Mouse (Mus musculus) embryonic facial prominence, embryonic 14.5 days (tissue): ENCODE results near the gene Fbln2. TPM values are rescaled to one million over a fixed set of nuclear protein-coding genes. Genes with fewer than 3 reads are reported as not detected.

Source experiments
- ATAC-seq: fragments of 200-750 bp; cut with Nextera tagmentation; 2 replicates; pipeline ENCODE4 v1.8.0; 2017; ENCODE audit warnings: low read depth, moderate number of reproducible peaks, moderate TSS enrichment
- DNase-seq: peaks from one replicate; pipeline ENCODE4 v3.0.0-alpha.2; 2015; ENCODE audit warnings: low spot score
- H3K27ac ChIP-seq: fragments of 300-500 bp; sonication (generic); replicated peaks from 2 replicates; pipeline ENCODE4 v1.5.1; 2014; ENCODE audit warnings: low read depth, mild to moderate bottlenecking, low read length, moderate library complexity
- H3K27me3 ChIP-seq: fragments of 300-500 bp; sonication (generic); replicated peaks from 2 replicates; pipeline ENCODE4 v1.6.1; 2014; ENCODE audit warnings: low read length; ENCODE audit not compliant: control insufficient read depth, insufficient read depth
- H3K36me3 ChIP-seq: fragments of 300-500 bp; sonication (generic); 2 replicates; pipeline ENCODE4 v1.6.1; 2014; ENCODE audit warnings: low read length, mixed read lengths; ENCODE audit not compliant: control insufficient read depth, insufficient read depth
- H3K4me1 ChIP-seq: fragments of 300-500 bp; sonication (generic); 2 replicates; pipeline ENCODE4 v1.6.1; 2014; ENCODE audit warnings: antibody characterized with exemption, low read length; ENCODE audit not compliant: control insufficient read depth, insufficient read depth
- H3K4me2 ChIP-seq: fragments of 300-500 bp; sonication (generic); 2 replicates; pipeline ENCODE4 v1.6.1; 2014; ENCODE audit warnings: low read depth, mild to moderate bottlenecking, low read length, moderate library complexity, mixed read lengths
- H3K4me3 ChIP-seq: fragments of 300-500 bp; sonication (generic); 2 replicates; pipeline ENCODE4 v1.5.1; 2014; ENCODE audit warnings: low read depth, mild to moderate bottlenecking, low read length
- H3K9ac ChIP-seq: fragments of 300-500 bp; sonication (generic); 2 replicates; pipeline ENCODE4 v1.6.1; 2014; ENCODE audit warnings: low read depth, mild to moderate bottlenecking, low read length, moderate library complexity, mixed read lengths
- H3K9me3 ChIP-seq: fragments of 300-500 bp; sonication (generic); 2 replicates; pipeline ENCODE4 v1.6.1; 2016; ENCODE audit warnings: low read length; ENCODE audit not compliant: control insufficient read depth
- WGBS: fragments of 180-500 bp; shearing (Covaris S2); extraction: QIAGEN DNeasy Blood & Tissue Kit; methylation state at CpG from one replicate; pipeline ENCODE4 v1.1.7; 2014; 5-methylcytosine and 5-hydroxymethylcytosine counted together
- polyA plus RNA-seq: library from polyadenylated mRNA; unstranded; fragments of >200 nt; fragmentation: Nextera tagmentation; extraction: Ambion mirVana; gene quantifications from 2 replicates; pipeline ENCODE4 v1.2.1, GENCODE M21; 2014

Fbln2 gene
- polyA plus RNA-seq, 1 experiment from 2014 or later: 202 TPM

DNA sequence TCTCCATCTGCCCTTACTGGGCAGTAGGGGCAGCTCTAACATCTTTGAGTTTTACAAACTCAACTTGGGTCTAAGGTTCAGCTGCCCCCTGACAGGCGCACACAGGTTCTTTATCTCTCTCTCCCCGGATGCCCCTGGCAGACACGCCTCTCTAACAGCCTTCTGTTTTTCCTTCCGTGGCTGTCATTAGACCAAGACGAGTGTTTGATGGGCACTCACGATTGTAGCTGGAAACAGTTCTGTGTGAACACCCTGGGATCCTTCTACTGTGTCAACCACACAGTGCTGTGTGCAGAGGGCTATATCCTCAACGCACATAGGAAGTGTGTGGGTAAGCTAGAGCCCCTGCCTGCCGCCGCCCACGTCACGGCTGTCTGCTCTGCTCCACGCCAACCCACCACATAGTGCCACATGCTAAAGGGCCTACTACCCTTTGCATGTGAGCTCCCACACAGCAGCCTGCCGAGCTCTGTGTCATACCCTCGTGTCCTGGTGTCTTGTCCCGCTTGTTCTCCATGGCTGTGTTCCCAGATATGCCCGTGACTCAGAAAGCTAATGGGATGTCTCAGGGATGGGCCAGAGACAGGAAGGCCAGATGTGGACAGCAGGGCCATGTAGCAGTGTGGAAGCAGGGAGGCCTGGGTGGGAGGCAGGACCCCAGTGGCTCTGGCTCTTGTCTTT is 47.3 kb downstream of the Fbln2 start:
- Histone ChIP-seq H3K9me3 (no peaks in the 10 kb centered on the region), H3K4me2 (no peak overlapping the region), H3K4me1 (no peaks in the 10 kb centered on the region), H3K27me3 (no peaks in the 10 kb centered on the region), H3K9ac (no peak overlapping the region), H3K4me3 (no peak overlapping the region), H3K36me3 (peaks cover 54% of the 10 kb centered on the region), H3K27ac (no peak overlapping the region)
- ATAC-seq: no peak
- DNase-seq: no peak
- 79% methylated on average over 16 of the region's 16 CpGs for WGBS

DNA sequence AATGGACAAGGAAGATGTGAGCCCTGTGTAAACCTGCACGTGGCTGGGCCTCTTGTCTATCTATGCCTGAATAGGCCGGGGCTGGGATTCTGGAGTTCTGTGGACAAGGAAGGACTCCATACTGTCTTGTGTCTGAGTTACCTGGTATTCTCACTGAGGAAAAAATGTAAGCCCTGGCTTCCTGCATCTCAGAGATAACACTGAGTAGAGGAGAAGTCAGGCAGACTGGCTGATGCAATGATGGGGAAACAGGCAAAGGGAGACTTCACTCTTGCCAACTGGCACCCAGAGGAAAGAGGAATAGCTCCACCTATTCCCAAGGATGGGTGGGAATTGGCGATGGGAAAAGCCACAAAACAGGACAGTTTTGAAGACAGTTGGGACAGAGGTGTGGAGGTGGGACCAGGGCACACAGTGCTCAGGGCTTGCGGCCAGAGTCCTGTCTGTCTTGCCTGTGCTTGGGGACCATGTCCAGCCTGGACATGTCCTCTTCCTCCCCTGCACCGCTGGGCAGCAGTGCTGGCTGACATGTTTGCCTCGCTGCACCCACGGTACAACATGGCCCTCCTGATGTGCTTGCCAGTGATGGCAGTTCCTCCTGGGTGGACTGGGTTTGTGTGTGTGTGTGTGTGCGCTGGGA is 48.2 kb downstream of the Fbln2 start:
- no peaks in the 10 kb centered on the region for H3K27me3 ChIP-seq
- peaks cover 57% of the 10 kb centered on the region for H3K36me3 ChIP-seq
- DNase-seq: no peak
- no peaks in the 10 kb centered on the region for H3K4me1 ChIP-seq
- no peak overlapping the region for H3K4me2 ChIP-seq
- H3K9ac ChIP-seq: no peak overlapping the region
- ATAC-seq: no peak
- WGBS: 89% methylated on average over 7 of the region's 8 CpGs
- no peaks in the 10 kb centered on the region for H3K9me3 ChIP-seq
- no peak overlapping the region for H3K27ac ChIP-seq
- no peak overlapping the region for H3K4me3 ChIP-seq

- no peaks in the 10 kb centered on the region for H3K4me1 ChIP-seq
- 54% methylated on average over 3 of the region's 3 CpGs for WGBS
- H3K27me3 ChIP-seq: no peaks in the 10 kb centered on the region
- H3K4me3 ChIP-seq: no peak overlapping the region
- no peaks in the 10 kb centered on the region for H3K9me3 ChIP-seq
- DNase-seq: no peak
- H3K9ac ChIP-seq: no peak overlapping the region
- no peak for ATAC-seq
- no peak overlapping the region for H3K27ac ChIP-seq
- H3K4me2 ChIP-seq: no peak overlapping the region
- H3K36me3 ChIP-seq: peaks cover 53% of the 10 kb centered on the region
Observed at GRCm38 (mm10) chr6:91260987-91261367, 48.7 kb downstream of the Fbln2 start.

DNA sequence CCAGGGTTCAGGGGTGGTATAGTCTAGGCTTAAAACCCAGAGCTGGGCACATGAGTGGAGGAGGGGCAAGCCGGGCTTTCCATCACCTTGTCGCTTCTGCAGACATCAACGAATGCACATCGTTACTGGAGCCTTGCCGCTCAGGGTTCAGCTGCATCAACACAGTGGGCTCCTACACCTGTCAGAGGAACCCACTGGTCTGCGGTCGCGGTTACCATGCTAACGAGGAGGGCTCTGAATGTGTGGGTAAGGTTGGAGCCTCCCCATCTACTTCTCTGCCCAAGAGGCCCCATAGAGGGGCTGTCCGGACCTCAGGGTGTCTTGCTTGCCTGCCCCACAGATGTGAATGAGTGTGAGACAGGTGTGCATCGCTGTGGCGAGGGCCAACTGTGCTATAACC is 53.4 kb downstream of the Fbln2 start:
- H3K27ac ChIP-seq: no peak overlapping the region
- no peak overlapping the region for H3K4me2 ChIP-seq
- whole genome bisulfite sequencing: 75% methylated on average over 12 of the region's 12 CpGs
- DNase-seq: no peak
- no peak overlapping the region for H3K4me3 ChIP-seq
- no peak overlapping the region for H3K9ac ChIP-seq
- H3K27me3 ChIP-seq: no peaks in the 10 kb centered on the region
- peaks cover 53% of the 10 kb centered on the region for H3K36me3 ChIP-seq
- no peaks in the 10 kb centered on the region for H3K9me3 ChIP-seq
- H3K4me1 ChIP-seq: no peaks in the 10 kb centered on the region
- ATAC-seq: no peak

DNA sequence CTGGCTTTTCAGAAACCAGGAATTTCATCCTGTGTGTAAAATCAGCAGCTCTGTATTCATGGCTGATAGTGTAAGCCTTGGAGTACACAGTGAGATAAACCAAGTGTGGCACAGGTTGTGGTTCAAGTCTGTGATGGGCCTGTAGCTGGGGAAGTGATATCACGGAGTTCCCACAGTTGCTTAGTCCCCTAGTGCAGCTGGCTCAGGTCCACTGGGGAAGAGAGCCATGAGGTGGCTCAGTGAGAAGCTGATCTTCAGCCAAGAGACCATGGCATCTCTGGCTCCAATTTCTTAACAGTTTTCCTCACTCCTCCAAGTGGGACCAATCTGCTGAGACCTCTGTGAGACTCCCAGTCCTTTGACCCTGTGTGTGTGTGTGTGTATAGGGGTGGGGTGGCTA is 54.4 kb downstream of the Fbln2 start:
- Histone ChIP-seq H3K4me3 (no peak overlapping the region), H3K36me3 (peaks cover 59% of the 10 kb centered on the region), H3K27ac (no peak overlapping the region), H3K4me2 (no peak overlapping the region), H3K27me3 (no peaks in the 10 kb centered on the region), H3K9me3 (no peaks in the 10 kb centered on the region), H3K4me1 (no peaks in the 10 kb centered on the region), H3K9ac (no peak overlapping the region)
- 88% methylated on average over 1 of the region's 1 CpGs for WGBS
- ATAC-seq (no peak), DNase-seq (no peak)

- H3K27me3 ChIP-seq: no peaks in the 10 kb centered on the region
- no peak overlapping the region for H3K4me3 ChIP-seq
- H3K27ac ChIP-seq: no peak overlapping the region
- WGBS: 50% methylated on average over 8 of the region's 9 CpGs
- peaks cover 68% of the 10 kb centered on the region for H3K36me3 ChIP-seq
- H3K4me1 ChIP-seq: no peaks in the 10 kb centered on the region
- DNase-seq (peak; percentile 26), ATAC-seq (0 out of 2 replicates have a peak, but pooled peaks have one; percentile 20)
- H3K4me2 ChIP-seq: no peak overlapping the region
- no peaks in the 10 kb centered on the region for H3K9me3 ChIP-seq
- no peak overlapping the region for H3K9ac ChIP-seq
Observed at GRCm38 (mm10) chr6:91268318-91268717, 56.1 kb downstream of the Fbln2 start.

DNA sequence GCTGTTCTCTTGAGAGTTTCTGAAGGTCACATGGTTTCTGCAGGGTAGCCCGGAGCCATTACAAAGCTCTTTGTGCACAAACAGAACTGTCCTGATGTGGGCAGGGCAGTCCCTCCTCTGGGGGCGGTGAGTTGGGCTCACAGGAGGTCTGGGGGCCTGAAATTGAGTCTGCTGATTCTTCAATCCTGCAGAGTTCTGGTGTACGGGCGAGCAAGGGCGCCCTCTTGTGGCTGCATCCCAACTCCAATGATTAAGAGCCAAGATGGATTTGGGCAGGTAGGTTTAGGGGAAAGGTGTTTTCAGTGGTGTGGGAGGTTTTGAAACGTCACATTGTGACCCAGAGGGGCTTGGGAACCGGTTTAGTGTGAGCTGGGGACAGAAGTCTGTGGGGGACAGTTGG is 65.3 kb downstream of the Fbln2 start:
- H3K9ac ChIP-seq: no peak overlapping the region
- ATAC-seq (peak; percentile 41; the same call in 1 of the 2 replicates), DNase-seq (peak; percentile 68)
- H3K36me3 ChIP-seq: peaks cover 14% of the 10 kb centered on the region
- H3K4me1 ChIP-seq: no peaks in the 10 kb centered on the region
- WGBS: 1% methylated on average over 7 of the region's 7 CpGs
- no peaks in the 10 kb centered on the region for H3K9me3 ChIP-seq
- H3K27ac ChIP-seq: no peak overlapping the region
- H3K4me3 ChIP-seq: no peak overlapping the region
- H3K27me3 ChIP-seq: peaks cover 7% of the 10 kb centered on the region; the same call in 1 of the 2 replicates
- no peak overlapping the region for H3K4me2 ChIP-seq

- H3K9ac ChIP-seq: no peak overlapping the region
- ATAC-seq (no peak), DNase-seq (no peak)
- no peak overlapping the region for H3K4me3 ChIP-seq
- peaks cover 8% of the 10 kb centered on the region for H3K36me3 ChIP-seq
- WGBS: 17% methylated on average over 1 of the region's 1 CpGs
- H3K27me3 ChIP-seq: peaks cover 14% of the 10 kb centered on the region
- no peak overlapping the region for H3K27ac ChIP-seq
- H3K9me3 ChIP-seq: no peaks in the 10 kb centered on the region
- H3K4me1 ChIP-seq: no peaks in the 10 kb centered on the region
- no peak overlapping the region for H3K4me2 ChIP-seq
Observed at GRCm38 (mm10) chr6:91278302-91278701, 66.0 kb downstream of the Fbln2 start.

DNA sequence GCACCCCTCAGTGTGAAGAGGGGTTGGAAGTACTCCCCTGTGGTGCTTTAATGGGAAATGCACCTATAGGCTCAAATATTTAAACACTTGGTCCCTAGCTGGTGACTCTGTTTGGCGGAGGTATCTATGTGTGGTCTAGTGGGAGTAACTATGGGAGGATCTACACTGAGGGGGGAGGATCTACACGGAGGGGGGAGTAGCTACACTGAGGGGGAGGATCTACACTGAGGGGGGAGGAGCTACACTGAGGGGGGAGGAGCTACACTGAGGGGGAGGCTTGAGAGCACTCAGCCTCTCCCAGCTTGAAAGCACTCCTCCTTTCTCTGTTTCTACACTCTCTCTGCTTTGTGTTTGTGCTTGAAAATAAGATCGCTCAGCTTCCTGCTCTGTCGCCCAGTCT is 67.2 kb downstream of the Fbln2 start:
- peaks cover 26% of the 10 kb centered on the region for H3K27me3 ChIP-seq
- no peak overlapping the region for H3K27ac ChIP-seq
- H3K4me3 ChIP-seq: no peak overlapping the region
- no peak overlapping the region for H3K4me2 ChIP-seq
- no peak overlapping the region for H3K9ac ChIP-seq
- DNase-seq: no peak
- no peaks in the 10 kb centered on the region for H3K4me1 ChIP-seq
- H3K36me3 ChIP-seq: no peaks in the 10 kb centered on the region
- 31% methylated on average over 4 of the region's 4 CpGs for WGBS
- ATAC-seq: no peak
- no peaks in the 10 kb centered on the region for H3K9me3 ChIP-seq
